Mouse (Mus musculus) left cerebral cortex, adult 9 months (tissue): ENCODE results near the gene Gm17093.
"Not testable (repeated sequence)": the region's sequence is repeated elsewhere in the genome, so short reads cannot be mapped to it uniquely, and the experiment has no call there.

Experiments used
- DNase-seq, 2 experiments: peaks; one replicate each; pipeline ENCODE4 v3.0.0; 2022; ENCODE audit warnings: low spot score in 2 of 2

The Gm17093 gene

GRCm38 (mm10) chr14:44517976-44518375, at the start of gene Gm17093:
Gm17093 (plus strand) TSS chr14:44518276.
- not testable (repeated sequence) for DNase-seq

DNA sequence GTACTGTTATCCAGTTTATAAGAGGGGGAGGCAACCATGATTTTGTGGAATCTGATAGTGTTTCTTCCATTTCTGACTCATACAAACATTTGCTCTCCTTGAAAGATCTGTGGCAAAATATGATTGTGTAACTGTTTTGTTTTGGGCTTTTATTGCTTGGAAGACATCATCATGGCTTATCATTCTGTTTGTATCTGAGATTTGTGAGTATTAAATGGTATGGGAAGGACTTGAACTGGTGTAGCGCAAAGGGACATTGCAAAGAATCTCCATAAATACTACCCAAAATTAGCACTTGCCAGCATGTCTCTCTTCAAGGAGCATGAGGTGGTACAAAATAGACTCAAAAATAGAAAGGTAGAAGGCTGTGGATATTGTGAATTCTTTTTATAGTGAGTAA, 25.9 kb upstream of the Gm17093 start, which contains the start of gene BC061237:
TSS of gene BC061237 (plus strand) at position 301 of the 400 bp plus-strand sequence.
- DNase-seq = not testable (repeated sequence)

- DNase-seq = not testable (repeated sequence)
These were observed 29.9 kb downstream of the Gm17093 start for GRCm38 (mm10) chr14:44547961-44548360.
